Mouse (Mus musculus) urinary bladder, adult 2 months (tissue): ENCODE measurements at regions not wholly inside any gene's neighbourhood (a gene's known extent, or its start where the extent isn't known, plus 50 kb on each side); places are given as distances from the start of the nearest gene placed in this dataset.

Experiments
- DNase-seq: peaks from one replicate; pipeline ENCODE4 v3.0.0; 2022; ENCODE audit warnings: low spot score

GRCm38 (mm10) chr12:71429561-71430200, 120.0 kb downstream of the Dact1 start:
- DNase-seq: no peak

DNA sequence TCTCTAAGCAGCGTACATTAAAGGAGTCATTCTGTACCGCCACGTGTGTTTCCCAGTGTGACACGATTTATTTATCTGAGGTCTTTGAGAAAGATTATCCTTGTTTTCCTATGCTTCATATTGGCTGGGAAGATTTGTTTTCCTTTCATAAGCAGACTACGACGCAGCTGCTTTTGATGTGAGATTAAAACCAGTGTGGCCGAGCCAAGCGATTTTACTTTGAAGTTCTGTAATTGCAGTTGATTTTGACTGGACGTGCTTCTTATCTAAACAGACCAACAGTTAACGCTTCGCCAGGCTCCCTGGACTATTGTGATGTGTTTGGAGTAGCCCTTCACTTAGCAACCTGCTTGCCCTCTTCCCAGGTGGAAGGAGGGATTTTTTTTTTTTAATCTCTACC, 120.6 kb downstream of the Dact1 start:
- no peak for DNase-seq

GRCm38 (mm10) chr12:71431116-71431515, 121.4 kb downstream of the Dact1 start:
- no peak for DNase-seq

GRCm38 (mm10) chr12:71433549-71434200, 124.0 kb downstream of the Dact1 start:
- DNase-seq: no peak

GRCm38 (mm10) chr12:71438254-71438653, 128.6 kb downstream of the Dact1 start:
- no peak for DNase-seq

DNA sequence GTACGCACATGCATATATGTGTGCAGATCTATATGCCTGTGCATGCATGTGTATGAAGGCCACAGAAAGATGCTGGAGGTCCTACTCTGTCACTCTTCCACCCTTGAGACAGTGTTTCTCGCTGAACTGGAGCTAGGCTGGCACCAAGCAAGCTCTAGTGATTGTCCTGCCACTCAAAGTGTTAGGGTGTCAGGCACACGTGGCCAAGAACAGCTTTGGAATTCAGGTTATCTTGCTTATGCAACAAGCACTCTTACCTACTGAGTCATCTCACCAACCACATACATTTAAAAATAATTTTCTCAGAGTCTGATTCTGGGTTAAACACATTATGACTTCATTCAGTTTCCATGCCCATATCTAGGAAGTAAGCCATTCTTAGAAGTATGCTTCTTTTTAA, 131.2 kb downstream of the Dact1 start:
- no peak for DNase-seq

- no peak for DNase-seq
These were observed 131.6 kb downstream of the Dact1 start for GRCm38 (mm10) chr12:71441272-71441671.

DNA sequence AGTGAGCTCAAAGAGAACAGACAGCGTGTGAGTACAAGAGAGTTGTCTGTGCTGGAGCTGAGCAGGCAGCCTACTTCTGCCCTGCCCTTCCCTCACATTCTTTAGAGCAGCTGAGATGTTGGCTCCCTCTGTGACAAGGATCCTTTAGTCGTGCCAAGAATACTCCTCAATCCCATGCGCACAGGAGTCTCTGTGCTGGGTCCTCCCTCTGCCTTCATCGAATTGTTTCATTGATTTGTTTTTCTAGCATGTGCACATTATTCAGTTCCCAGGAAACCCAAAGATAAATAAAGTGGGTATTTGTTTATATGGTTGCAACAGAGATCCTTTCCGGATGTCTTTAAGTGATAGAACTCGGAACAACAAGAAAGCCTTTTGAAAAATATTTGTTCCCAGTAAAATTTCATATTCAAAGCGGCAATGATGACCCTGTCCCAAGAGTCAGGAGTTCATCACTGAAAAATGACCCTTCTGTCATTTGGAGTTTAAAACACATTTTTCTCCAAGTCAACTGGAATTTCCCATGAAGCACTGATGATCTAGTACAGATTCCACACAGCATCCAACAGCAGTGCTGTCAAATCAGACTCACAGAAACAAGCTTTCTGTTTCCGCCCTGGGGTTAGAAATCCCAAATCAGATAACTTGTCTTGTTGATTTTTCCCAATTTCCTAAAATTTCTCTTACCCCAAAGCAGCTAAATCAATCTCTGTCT, 136.7 kb downstream of the Dact1 start:
- DNase-seq: no peak

- DNase-seq: no peak
These were observed 137.2 kb downstream of the Dact1 start for GRCm38 (mm10) chr12:71446892-71447268.

GRCm38 (mm10) chr12:71449032-71449431, 139.3 kb downstream of the Dact1 start:
- DNase-seq: no peak

DNA sequence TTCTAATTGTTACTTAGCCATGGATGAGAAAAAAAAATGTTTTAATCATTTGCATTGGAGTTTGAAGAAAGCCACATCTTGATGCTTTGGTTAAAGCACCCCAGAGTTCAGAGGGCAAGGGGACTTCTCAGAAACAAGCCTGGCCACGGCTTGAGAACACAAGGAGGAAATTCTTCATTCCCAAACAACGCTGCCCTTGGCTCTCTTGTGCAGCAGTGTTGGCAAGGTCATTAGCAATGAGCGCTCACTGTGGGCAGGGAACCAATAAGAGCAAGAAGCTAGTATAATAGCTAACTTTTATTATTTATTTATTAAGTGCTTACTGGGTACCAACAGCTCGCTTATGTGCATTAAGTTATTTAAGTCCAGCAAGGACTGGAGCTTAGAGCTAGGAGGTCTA, 140.4 kb downstream of the Dact1 start:
- DNase-seq: no peak

DNA sequence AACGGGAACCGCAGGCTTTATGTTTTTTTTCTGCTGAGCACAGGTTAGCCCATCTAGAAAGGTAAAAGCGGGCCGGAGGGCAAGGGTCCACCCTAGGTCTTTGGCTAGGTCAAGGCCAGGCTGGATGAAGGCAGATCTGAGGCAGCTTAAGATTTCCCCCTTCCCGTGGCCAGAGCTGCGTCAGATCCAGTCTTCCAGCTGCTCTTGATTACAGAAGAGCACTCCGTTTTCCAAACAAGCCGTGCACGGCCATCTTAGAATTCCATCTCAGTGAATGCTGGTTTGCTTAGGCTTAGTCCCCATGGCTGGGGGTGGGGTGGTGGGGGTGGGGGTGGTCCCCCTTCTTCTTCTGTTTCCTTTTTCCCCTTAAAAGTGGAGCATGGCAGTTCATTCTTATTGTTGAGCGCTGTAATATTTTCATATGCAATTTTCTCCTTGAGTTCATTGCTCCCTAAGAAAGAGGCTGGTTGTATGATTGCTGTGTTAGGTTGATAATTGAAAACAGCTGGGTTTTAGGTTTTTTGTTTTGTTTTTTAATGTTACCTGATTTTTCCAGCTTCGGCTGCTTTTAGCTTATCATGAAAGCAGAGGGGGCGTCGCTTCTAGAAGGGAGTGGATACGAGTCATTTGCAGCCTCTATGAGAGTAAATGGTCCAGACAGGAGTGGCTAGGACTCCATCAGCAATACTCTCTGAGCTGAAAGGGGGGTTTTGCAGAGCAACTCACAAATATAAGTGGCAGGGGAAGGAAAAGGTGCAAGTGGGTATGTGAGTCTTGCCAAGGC, 141.2 kb downstream of the Dact1 start:
- DNase-seq: no peak

GRCm38 (mm10) chr12:71456900-71457299, 147.2 kb downstream of the Dact1 start:
- no peak for DNase-seq

DNA sequence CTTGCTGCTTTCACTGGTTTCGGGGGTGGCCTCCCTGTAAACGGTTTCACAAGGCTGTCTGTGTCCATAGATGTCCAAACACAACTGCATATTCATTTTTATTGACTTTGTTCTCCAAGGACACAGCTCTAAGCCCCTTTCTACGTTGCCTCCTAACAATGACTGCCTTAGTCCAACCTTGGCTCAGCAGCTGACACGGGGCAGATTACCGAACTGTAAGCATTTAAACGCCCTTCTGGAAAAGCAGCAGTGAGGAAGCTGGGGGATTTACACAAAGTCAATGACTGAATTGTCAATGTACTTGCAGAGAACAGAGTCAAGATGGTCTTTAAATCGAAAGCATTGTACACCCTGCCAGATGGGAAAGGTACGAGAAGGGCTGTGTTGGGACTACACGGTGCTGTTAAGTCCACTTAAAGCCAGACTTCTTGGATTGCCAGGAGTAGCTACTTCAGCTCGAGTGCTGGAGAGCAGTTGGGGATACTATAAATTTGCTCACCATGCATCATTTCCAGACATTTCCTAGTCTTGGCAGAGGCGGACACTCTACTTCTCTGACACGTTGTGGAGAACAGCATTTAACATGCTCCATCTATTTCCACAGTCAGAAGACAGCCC, 149.0 kb downstream of the Dact1 start:
- no peak for DNase-seq

- DNase-seq: no peak
These were observed 151.0 kb downstream of the Dact1 start for GRCm38 (mm10) chr12:71460643-71461042.

GRCm38 (mm10) chr12:71467820-71468219, 158.1 kb downstream of the Dact1 start:
- no peak for DNase-seq

DNA sequence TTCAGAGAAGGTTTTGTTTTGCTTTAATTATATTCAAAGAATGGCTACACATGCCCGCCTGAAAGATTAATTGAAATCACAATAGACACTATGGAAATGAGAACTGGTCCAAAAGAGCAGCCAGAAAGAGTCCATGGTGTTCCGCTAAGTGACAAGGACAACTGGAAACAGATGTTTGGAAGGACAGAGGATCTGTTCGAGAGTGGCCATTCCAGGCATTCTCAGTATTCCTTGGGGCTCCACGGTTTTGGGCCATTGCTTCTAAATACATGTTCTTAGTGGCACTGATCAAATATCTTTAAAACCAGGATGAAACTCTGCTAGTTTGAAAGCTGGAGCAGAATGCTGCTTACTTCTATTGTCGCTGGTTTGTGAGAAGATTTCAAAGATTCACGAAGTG, 158.6 kb downstream of the Dact1 start:
- DNase-seq: no peak

DNA sequence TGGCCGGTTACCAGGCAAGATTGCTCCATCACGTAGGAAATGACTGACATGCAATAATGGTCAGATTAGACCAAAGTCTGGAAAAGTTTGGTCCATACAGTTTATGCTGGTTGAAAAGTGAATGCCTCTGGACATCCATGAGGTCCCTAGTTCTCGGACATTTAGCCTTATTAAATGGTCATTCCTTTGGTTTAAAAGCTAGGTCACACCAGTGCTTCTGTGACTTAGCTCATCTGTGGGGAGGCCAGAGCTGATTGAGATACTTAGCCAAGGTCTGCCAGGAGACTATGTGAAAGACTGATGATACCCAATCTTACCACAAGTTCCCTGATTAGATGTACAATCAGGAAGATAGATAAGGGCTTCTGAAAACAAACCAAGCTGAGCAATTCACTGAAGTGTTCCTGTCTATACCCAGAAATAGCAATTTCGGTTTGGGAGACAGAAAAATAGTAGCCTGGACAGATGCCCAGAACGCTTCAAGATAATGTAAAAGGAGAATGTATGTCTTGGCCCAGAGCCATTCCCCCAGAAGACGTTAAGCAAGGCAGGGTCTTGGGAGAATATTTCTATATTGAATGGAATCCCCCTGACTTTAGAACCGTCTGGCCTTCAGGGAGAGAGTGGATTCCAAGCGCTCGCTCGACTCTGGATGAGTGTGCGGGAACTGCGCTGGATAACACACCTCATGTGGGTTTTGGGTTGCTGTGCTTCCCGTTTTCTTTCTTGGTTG, 161.5 kb downstream of the Dact1 start:
- no peak for DNase-seq

DNA sequence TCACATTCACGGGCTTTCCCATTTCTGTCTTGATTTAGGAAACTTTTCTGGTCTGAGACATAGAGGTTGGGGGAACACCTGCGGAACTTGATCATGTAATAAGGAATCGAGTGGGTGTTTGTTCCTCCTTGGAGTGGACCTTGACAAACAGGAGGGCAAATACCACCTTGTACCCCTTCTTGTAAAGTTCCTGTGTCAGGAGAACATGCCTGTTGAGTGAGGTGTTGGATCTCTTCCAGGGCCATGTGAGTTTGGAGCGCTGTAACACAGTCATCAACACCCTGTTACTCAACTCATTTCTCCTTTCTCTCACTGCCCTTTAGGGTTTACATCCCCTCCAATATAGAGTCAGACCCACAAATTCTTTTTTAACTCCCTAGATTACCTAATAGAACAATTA, 162.0 kb downstream of the Dact1 start:
- DNase-seq: no peak

- no peak for DNase-seq
These were observed 166.6 kb downstream of the Dact1 start for GRCm38 (mm10) chr12:71476238-71476637.

- no peak for DNase-seq
These were observed 168.0 kb downstream of the Dact1 start for GRCm38 (mm10) chr12:71477691-71478090.
